Mouse (Mus musculus) midbrain, embryonic 14.5 days (tissue): ENCODE results near the gene Rpl19. TPM values are rescaled to one million over a fixed set of nuclear protein-coding genes. Genes with fewer than 3 reads are reported as not detected.

Experiments used
- ATAC-seq: fragments of 200-750 bp; cut with Nextera tagmentation; 2 replicates; pipeline ENCODE4 v1.8.0; 2017; ENCODE audit warnings: moderate number of reproducible peaks, moderate library complexity; ENCODE audit not compliant: low FRiP score, low TSS enrichment
- DNase-seq: peaks from one replicate; pipeline ENCODE4 v3.0.0-alpha.2; 2015
- H3K27ac ChIP-seq: fragments of 300-500 bp; sonication (generic); replicated peaks from 2 replicates; pipeline ENCODE4 v1.5.1; 2014; ENCODE audit warnings: mild to moderate bottlenecking, low read depth, low read length, moderate library complexity
- H3K27me3 ChIP-seq: fragments of 300-500 bp; sonication (generic); 2 replicates; pipeline ENCODE4 v1.6.1; 2014; ENCODE audit warnings: low read length, control low read depth, mixed read lengths; ENCODE audit not compliant: control insufficient read depth, insufficient read depth
- H3K36me3 ChIP-seq: fragments of 300-500 bp; sonication (generic); 2 replicates; pipeline ENCODE4 v1.6.1; 2014; ENCODE audit warnings: low read length, control low read depth; ENCODE audit not compliant: control insufficient read depth, insufficient read depth
- H3K4me1 ChIP-seq: fragments of 300-500 bp; sonication (generic); 2 replicates; pipeline ENCODE4 v1.6.1; 2014; ENCODE audit warnings: mild to moderate bottlenecking, antibody characterized with exemption, low read length, control low read depth; ENCODE audit not compliant: control insufficient read depth, insufficient read depth
- H3K4me2 ChIP-seq: fragments of 300-500 bp; sonication (generic); 2 replicates; pipeline ENCODE4 v1.6.1; 2014; ENCODE audit warnings: mild to moderate bottlenecking, low read length, moderate library complexity
- H3K4me3 ChIP-seq: fragments of 300-500 bp; sonication (generic); replicated peaks from 2 replicates; pipeline ENCODE4 v1.5.1; 2014; ENCODE audit warnings: low read depth, low read length
- H3K9ac ChIP-seq: fragments of 300-500 bp; sonication (generic); replicated peaks from 2 replicates; pipeline ENCODE4 v1.6.1; 2014; ENCODE audit warnings: mild to moderate bottlenecking, low read length, moderate library complexity
- H3K9me3 ChIP-seq: fragments of 300-500 bp; sonication (generic); 2 replicates; pipeline ENCODE4 v1.6.1; 2016; ENCODE audit warnings: low read length, control low read depth, mixed read lengths; ENCODE audit not compliant: control insufficient read depth
- WGBS: fragments of 180-500 bp; shearing (Covaris S2); extraction: QIAGEN DNeasy Blood & Tissue Kit; methylation state at CpG from one replicate; pipeline ENCODE4 v1.1.7; 2014; 5-methylcytosine and 5-hydroxymethylcytosine counted together
- polyA plus RNA-seq: library from polyadenylated mRNA; unstranded; fragments of >200 nt; fragmentation: Nextera tagmentation; extraction: Ambion mirVana; gene quantifications from 2 replicates; pipeline ENCODE4 v1.2.1, GENCODE M21; 2014

Rpl19 gene
- polyA plus RNA-seq, 1 experiment from 2014 or later, result 685 TPM

DNA sequence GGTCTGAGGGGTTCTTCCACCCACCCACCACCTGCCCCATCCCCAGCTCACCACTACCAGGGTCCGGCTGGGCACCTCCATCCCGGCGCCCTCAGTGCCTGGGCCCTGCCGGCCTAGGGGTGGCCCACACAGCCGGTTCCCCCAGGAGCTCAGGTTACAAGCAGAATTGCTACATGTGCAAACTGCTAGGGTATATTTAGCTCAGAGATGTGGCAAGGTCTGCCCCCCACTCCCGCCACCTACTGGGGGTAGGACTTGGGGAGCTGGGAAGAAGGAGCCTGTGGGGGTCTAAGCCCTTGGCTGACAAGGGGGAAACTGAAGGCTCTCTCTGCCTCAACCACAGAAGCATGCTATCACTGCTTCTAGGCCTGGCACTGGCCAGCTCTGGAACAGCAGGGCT, 8.3 kb upstream of the Rpl19 start:
- Histone ChIP-seq H3K9me3 (no peaks in the 10 kb centered on the region), H3K4me3 (no peak overlapping the region), H3K9ac (no peak overlapping the region; the same call in 1 of the 2 replicates), H3K4me2 (0 out of 2 replicates have a peak overlapping the region, but pooled peaks have one; percentile 10), H3K4me1 (peaks cover 33% of the 10 kb centered on the region), H3K27ac (0 out of 2 replicates have a peak overlapping the region, but pooled peaks have one; percentile 55), H3K27me3 (no peaks in the 10 kb centered on the region), H3K36me3 (peaks cover 50% of the 10 kb centered on the region)
- WGBS, result 65% methylated on average over 6 of the region's 6 CpGs
- DNase-seq, result no peak
- no peak for ATAC-seq

DNA sequence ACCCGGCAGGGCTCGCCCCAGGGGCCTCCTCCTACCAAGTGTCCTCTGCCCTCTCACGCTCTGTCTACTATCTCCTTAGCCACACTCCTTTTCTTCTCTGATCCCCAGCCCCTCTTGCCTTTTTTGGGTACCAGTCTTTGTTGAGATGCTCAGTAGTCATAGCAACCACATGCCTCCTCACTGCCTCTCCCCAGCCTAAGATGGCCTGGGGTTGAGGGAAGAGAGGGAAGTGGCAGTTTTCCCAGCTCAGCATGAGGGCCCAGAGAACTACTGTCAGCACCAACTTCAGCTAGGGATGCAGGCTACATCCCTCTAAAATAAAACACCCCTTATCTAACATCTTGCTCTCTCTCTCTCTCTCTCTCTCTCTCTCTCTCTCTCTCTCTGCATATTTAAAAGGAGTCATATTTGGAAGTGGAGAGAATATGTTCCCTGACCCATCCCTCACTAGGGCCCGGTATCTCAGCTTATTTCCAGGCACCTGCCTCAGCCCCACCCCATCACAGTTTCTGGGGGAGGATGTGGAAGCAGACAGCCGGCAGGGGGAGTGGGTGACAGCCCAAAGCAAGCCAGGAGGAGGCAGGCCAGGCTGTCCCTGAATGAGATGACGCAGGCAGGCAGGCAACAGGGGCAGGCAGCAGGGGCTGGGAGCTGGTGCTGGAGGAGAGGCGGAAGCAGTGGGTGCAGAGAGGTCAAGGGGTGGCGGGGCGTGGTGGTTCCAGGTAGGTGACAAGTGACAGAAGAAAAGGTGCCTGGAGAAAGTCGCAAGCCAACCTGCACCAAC, 7.5 kb upstream of the Rpl19 start:
- no peak for ATAC-seq
- H3K4me3 ChIP-seq, result no peak overlapping the region

DNA sequence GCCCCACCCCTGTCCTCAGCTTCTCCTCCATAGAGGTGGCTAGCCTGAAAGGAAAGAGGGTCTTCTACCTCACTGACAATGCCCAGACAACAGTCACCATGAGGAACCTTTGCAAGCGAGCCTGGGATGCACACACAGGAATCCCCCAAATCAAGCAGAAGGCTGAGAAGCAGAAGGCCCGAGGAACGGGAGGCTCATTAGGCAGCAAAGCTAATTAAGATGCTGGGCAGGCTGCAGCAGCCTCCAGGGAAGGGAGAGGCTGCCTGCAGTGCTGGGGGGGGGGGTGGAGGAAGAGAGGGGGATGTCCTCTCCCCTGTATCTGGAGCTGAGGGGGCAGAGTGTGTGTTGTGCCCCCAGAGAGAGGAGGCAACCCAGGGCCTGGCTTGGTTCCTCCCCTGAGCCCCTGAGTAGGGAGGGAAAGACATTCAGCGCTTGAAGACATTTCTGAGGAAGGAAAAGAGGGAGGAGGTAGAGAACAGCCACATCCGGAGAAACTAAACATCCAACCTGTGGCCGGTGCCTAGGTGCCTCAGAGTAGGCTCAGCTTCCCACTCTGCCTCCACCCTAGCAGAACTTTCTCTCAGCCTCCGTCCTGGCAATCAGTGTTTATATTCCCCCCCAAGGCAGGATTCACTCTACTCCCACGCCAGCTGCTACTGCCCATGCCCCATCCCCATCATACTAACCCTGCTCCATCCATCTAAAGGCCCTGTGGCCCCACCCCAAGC, 6.5 kb upstream of the Rpl19 start:
- 21% methylated on average over 8 of the region's 8 CpGs for WGBS
- H3K36me3 ChIP-seq, result peaks cover 39% of the 10 kb centered on the region
- ATAC-seq, result no peak
- peak overlapping the region; percentile 94 for H3K4me3 ChIP-seq
- peak overlapping the region; percentile 73 for H3K4me2 ChIP-seq
- peak overlapping the region; percentile 36 for H3K9ac ChIP-seq
- peak; percentile 62 for DNase-seq
- H3K27me3 ChIP-seq, result no peaks in the 10 kb centered on the region
- no peaks in the 10 kb centered on the region for H3K9me3 ChIP-seq
- peaks cover 33% of the 10 kb centered on the region for H3K4me1 ChIP-seq
- peak overlapping the region; percentile 65 for H3K27ac ChIP-seq

More for the DNA sequence above, 7.5 kb upstream of the Rpl19 start:
- Histone ChIP-seq H3K27me3 (no peaks in the 10 kb centered on the region), H3K4me1 (peaks cover 33% of the 10 kb centered on the region), H3K9me3 (no peaks in the 10 kb centered on the region), H3K9ac (peak overlapping the region; percentile 36; the same call in 1 of the 2 replicates), H3K36me3 (peaks cover 47% of the 10 kb centered on the region), H3K27ac (peak overlapping the region; percentile 65), H3K4me2 (peak overlapping the region; percentile 73)
- WGBS, result 26% methylated on average over 10 of the region's 10 CpGs
- DNase-seq, result peak; percentile 57

DNA sequence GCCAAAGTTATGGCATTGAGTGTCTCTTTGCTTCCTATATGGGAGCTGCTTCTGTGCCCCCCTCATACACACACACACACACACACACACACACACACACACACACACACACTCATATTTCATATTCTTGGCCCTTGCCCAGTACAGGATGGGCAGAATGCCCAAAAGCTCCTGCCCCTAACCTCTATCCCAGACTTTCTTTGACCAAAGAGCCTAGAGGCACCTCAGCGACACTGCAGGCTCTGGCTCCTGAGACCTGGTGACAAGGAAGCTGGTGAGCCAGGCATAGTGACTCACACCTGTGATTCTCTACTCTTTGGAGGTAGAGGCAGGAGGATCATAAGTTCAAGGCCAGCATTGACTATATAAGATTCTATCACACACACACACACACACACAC, 5.8 kb upstream of the Rpl19 start:
- H3K36me3 ChIP-seq, result peaks cover 32% of the 10 kb centered on the region
- ATAC-seq, result no peak
- H3K4me2 ChIP-seq, result peak overlapping the region; percentile 73
- peak overlapping the region; percentile 65 for H3K27ac ChIP-seq
- H3K27me3 ChIP-seq, result no peaks in the 10 kb centered on the region
- peaks cover 37% of the 10 kb centered on the region for H3K4me1 ChIP-seq
- WGBS, result 53% methylated on average over 1 of the region's 1 CpGs
- no peaks in the 10 kb centered on the region for H3K9me3 ChIP-seq
- peak overlapping the region; percentile 94 for H3K4me3 ChIP-seq
- H3K9ac ChIP-seq, result peak overlapping the region; percentile 36; the same call in 1 of the 2 replicates
- no peak for DNase-seq

DNA sequence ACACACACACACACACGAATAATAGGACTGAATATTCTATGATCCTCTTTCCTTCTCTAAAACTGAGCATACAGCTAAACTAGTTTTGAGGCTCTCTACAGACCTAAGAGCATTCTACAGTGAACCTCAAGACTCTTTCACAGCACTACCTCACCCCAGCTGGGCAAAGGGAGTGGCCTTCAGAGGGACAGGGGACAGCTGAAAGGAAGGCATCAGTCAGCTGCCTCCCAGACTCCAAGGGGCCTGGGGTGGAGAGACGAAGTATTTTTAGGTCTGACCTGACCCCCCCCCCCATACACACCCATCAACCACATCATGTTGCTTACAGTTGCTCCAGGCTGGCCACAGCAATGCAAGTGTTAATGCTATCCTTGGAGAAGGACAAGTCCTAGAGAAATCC, 5.4 kb upstream of the Rpl19 start:
- H3K27me3 ChIP-seq, result no peaks in the 10 kb centered on the region
- ATAC-seq, result no peak
- H3K36me3 ChIP-seq, result peaks cover 28% of the 10 kb centered on the region
- H3K4me2 ChIP-seq, result peak overlapping the region; percentile 73
- WGBS, result 44% methylated on average over 2 of the region's 2 CpGs
- peak overlapping the region; percentile 94 for H3K4me3 ChIP-seq
- peaks cover 41% of the 10 kb centered on the region for H3K4me1 ChIP-seq
- DNase-seq, result no peak
- peak overlapping the region; percentile 95; the same call in 1 of the 2 replicates for H3K9ac ChIP-seq
- H3K27ac ChIP-seq, result no peak overlapping the region
- H3K9me3 ChIP-seq, result no peaks in the 10 kb centered on the region

DNA sequence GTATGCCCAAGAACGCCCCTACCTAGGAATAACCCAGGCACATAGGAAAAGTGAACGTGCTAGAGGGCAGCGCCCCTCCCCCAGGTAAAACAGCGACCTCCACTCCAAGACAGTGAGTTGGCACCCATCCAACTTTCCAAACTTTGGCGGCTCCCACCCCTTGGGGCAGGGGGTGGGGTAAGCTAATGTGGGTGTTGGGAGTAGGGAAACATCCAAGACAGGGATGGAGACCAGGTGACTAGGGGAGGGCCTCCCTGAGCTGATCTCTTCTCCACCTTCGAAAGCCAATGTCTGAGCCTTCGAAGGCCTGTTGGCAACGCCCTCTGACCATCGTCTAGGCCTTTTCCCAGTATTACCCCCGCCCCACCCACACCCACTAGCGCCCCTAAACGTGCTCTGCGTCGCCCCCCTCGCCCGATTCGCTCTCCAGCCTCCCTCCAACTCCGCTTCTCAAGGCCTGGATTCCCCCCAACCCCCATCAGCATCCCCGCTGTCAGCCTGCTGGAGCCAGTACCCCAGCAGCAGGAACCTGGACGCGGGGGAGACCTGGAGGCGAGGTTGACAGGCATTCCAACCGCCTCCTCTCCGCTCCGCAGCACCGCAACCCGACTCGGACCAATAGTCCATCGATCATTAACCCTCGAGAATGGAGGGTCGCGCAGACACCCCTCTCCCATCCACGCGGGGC, 4.8 kb upstream of the Rpl19 start:
- peak overlapping the region; percentile 73 for H3K4me2 ChIP-seq
- H3K27ac ChIP-seq, result peak overlapping the region; percentile 97
- WGBS, result 4% methylated on average over 34 of the region's 34 CpGs
- no peaks in the 10 kb centered on the region for H3K9me3 ChIP-seq
- no peaks in the 10 kb centered on the region for H3K27me3 ChIP-seq
- peak; percentile 78 for DNase-seq
- peak overlapping the region; percentile 94 for H3K4me3 ChIP-seq
- peak overlapping the region; percentile 95 for H3K9ac ChIP-seq
- H3K36me3 ChIP-seq, result peaks cover 22% of the 10 kb centered on the region
- peaks cover 42% of the 10 kb centered on the region for H3K4me1 ChIP-seq
- ATAC-seq, result peak; percentile 1; the same call in 1 of the 2 replicates

DNA sequence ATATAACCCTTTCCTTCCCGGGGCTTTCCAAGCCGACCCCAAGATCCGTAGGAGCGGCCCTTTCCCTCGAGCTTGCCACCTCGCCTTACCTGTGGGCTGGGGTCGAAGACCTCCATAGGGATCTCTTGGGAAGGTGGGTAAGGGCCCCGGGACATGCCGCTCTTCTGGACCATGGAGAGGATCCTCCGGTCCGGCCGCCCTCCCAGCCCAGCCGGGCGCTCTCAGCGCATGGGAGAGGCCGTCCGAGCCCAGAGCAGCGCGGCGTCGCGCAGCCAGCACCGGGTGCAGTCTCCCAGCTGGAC, 4.3 kb upstream of the Rpl19 start:
- WGBS, result under 1% methylated on average over 22 of the region's 23 CpGs
- no peak for DNase-seq
- ATAC-seq, result peak; percentile 35; the same call in 1 of the 2 replicates
- Histone ChIP-seq H3K9ac (peak overlapping the region; percentile 95), H3K4me1 (peaks cover 42% of the 10 kb centered on the region), H3K27ac (peak overlapping the region; percentile 97), H3K36me3 (peaks cover 17% of the 10 kb centered on the region), H3K27me3 (no peaks in the 10 kb centered on the region), H3K4me3 (peak overlapping the region; percentile 94), H3K4me2 (peak overlapping the region; percentile 73), H3K9me3 (no peaks in the 10 kb centered on the region)

DNA sequence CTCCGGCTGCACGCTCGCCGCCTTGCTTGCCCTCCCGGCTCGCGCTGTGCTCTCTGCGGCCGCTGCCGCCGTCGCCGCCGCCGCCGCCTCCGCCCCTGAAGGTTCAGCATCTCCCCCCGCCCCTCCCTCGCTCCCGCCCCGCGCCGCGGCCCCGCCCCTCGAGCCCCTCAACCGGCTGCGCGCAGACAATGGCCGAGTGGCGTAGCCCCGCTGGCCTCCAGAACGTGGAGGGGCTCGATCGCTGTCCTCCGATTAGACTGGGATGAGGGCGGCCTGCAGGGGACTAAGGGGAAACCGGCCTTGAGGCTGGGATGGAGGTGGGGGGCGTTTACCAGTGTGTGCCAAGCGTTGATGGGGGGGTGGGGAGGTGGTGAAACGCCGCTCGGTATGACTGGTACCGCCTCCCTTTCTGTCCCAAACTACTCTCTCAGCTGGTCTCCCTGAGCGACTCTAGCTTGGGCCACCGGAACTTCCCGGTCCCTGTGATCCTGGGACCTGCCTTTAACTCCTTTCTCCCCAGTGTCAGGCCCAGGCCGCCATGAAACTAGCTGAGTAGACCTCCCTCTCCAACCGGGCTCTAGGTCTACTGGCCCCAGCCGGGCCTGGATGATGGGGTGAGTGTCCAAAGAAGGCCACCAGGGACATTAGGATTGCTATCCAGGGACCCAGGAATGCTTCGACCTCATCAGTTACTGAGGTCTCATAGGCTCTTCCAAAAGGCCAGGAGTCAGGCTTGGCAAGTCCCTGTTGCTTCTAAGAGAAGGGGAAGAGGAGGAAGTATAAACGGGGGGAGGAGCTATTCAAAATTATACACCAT, 3.7 kb upstream of the Rpl19 start, which contains the start of gene Cacnb1:
Cacnb1 (minus strand) TSS at position 480 of the 817 bp plus-strand sequence.
- Histone ChIP-seq H3K9ac (peak within 1 kb of the TSS; percentile 95), H3K4me2 (peak within 1 kb of the TSS; percentile 73), H3K4me3 (peak within 1 kb of the TSS; percentile 94), H3K27me3 (no peaks in the 10 kb centered on the region), H3K4me1 (peaks cover 45% of the 10 kb centered on the region), H3K9me3 (no peaks in the 10 kb centered on the region), H3K36me3 (peaks cover 12% of the 10 kb centered on the region), H3K27ac (peak within 1 kb of the TSS; percentile 97)
- peak; percentile 68 for ATAC-seq
- peak; percentile 91 for DNase-seq
- WGBS, result under 1% methylated on average over 52 of the region's 52 CpGs
